Mouse (Mus musculus): ENCODE measurements around the gene Gadl1.

- TF ChIP-seq CTCF (IDR thresholded peaks at IDR 0.05; ENCODE audit: borderline replicate concordance, extremely low read depth, insufficient read depth, insufficient read length) (no peak), POLR2A (IDR thresholded peaks at IDR 0.05; ENCODE audit: borderline replicate concordance, extremely low read depth, insufficient read depth, insufficient read length, poor library complexity, severe bottlenecking) (no peak)
Measured at GRCm38 (mm10) chr9:116058475-116058874, 149.2 kb downstream of the Gadl1 start.

All from brain, embryonic 14.5 days (tissue).